Mouse (Mus musculus) lung, adult 2 months (tissue): ENCODE results near the gene Krt83.

Experiments
- CTCF ChIP-seq: fragments of 200-500 bp; IDR thresholded peaks from 2 replicates; pipeline ENCODE4 v1.5.1; 2011; ENCODE audit warnings: mild to moderate bottlenecking, low read length, control low read depth; ENCODE audit not compliant: insufficient read depth
- POLR2A ChIP-seq: fragments of 200-500 bp; IDR thresholded peaks from 2 replicates; pipeline ENCODE4 v1.6.1; 2011; ENCODE audit warnings: low read depth, mild to moderate bottlenecking, control low read depth, low read length, borderline replicate concordance; ENCODE audit errors: extremely low read depth

GRCm38 (mm10) chr15:101459283-101459682 is 32.0 kb downstream of the Krt83 start:
- TF ChIP-seq POLR2A = no peak
- TF ChIP-seq CTCF = no peak
